Mouse (Mus musculus): ENCODE measurements around the gene Barx1.

Gene Barx1

DNA sequence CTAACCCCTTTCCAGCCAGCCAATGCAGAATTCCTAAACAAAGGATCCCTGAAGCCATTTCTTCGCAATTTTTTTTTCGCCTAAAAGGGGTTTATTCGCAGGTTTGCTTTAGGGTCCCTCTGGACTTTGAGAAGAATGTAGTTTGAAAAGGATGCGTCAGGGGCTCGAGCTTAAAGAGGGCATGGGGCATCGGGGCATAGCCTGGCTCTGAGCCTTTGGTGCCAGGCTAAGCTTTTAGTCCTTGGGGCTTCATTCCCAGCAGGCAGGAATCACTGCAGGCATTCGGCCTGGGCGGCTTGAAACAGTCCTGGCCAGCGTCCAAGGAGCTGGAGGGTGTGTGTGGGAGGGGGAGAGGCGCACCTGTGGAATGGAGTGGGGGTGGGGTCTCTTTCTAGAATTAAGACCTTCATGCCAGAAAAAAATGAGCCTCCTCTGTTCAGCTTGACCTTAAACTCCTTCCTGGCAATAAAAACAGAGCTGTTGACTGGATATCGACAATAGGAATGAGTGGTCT is 2.5 kb upstream of the Barx1 start:
- DNase-seq (ENCODE audit: low read depth), result no peak

DNA sequence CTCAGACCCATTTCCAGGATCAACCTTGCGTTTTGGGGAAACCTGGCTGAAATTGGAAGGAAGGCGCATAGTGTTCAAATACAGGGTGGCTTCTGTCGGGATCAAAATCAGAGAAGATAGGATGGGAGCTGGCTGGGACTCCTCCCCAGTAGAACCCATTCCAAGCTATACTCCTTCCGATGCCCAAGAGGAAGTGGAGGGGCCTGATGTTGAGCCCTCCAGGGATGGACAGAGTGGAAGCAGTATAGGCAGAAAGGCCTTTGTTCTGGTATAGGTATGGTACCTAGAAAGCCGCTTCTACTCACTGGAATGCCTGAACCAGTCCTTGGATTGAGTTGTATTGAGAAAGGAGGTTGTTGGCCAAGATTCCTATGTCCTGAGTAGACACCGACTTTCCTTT is 2.1 kb upstream of the Barx1 start:
- no peak for DNase-seq (ENCODE audit: low read depth)

DNA sequence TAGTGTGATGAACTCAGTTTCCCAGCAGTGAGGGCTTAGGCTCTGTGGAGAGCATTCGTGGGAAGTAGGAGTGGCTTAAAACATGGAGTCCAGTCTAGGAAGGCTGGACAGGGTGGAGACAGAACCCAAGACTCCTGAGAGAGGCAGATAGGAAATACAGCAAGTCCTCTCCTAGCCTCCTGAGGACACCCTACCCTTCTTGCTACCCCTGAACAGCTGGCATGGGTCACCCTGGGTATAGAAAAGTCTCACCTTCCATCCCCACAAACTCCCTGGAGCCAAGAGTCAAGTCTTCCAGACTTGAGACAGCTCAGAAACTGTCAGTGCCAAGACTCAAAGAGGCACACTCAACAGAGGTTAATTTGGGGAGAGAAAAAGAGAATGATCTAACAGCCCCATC is 1.2 kb upstream of the Barx1 start:
- no peak for DNase-seq (ENCODE audit: low read depth)

DNA sequence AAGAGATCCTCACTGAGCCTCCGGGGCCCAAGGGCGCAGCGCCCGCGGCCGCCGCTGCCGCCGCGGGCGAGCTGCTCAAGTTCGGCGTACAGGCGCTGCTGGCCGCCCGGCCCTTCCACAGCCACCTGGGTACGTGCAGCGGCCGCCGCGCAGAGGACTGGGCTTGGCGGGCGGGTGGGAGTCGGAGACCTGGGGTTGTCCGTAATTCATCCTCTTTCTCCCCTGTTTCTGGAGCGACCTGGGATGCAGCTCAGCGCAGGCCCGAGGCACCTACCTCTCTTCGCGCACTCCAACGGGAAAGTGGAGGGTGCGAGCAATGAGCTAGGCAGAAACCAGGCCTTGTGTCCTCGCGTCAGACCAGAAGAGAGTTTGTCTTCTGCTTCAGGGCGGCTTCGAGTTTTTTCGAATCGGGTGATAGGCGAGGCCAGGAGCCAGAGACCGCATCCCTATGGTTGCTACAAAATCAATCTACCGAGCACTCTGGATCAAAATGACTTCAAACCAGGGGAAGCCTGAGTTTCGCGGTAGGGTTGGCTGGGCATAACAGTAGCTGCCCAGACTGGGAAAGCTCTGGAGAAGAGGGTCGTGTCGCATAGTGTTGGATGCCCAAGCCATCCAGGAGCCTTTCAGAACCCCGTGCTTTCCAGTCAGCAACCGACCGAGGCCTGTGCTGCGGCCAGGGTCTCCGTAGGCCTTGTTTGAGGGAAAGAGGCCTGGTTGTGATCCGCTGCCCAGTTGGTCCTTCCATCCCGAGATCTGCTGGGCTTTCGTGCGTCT is 601 bp downstream of the Barx1 start:
- DNase-seq (ENCODE audit: low read depth), result no peak

DNA sequence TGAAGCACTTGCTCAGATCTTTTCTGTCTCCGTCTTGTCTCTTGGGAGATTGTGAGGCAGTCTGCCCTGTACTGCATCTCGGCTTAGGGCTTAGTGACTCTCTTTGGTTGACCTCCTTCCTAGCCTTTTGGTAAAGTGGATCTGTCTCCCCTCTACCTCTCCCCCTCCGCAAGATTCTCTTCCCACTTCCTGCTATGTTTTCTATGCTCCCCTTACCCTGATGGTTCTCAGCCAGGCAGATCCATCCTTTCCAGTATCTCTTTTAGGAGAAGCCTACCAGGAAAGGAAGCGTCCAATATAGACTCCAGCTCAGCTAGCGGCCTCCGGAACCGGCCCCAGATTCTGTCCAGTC is 1.2 kb downstream of the Barx1 start:
- no peak for DNase-seq (ENCODE audit: low read depth)

DNA sequence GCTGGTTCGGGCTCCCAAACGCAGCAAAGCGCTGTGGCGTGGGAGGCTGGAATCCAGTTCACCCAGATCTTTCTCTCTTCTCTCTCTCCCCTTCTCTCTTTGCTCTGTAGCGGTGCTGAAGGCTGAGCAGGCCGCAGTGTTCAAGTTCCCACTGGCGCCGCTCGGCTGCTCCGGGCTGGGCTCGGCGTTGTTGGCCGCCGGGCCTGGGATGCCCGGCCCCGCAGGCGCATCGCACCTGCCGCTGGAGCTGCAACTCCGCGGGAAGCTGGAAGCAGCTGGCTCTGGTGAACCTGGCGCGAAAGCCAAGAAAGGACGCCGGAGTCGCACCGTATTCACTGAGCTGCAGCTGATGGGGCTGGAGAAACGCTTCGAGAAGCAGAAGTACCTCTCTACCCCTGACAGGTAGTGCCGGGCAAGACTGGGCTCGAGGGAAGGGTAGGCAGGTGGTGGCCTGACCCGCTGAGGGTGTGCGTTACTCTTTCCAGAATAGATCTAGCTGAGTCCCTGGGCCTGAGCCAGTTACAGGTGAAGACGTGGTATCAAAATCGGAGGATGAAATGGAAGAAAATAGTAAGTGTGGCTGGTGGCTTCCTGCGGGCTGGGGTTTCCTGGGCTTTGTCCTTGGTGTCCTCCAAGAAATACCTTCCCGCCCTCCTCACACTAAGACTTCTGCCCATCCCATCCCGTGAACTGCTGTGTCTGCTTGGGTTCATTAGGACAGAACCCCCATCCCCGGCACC is 2.3 kb downstream of the Barx1 start:
- no peak for DNase-seq (ENCODE audit: low read depth)

DNA sequence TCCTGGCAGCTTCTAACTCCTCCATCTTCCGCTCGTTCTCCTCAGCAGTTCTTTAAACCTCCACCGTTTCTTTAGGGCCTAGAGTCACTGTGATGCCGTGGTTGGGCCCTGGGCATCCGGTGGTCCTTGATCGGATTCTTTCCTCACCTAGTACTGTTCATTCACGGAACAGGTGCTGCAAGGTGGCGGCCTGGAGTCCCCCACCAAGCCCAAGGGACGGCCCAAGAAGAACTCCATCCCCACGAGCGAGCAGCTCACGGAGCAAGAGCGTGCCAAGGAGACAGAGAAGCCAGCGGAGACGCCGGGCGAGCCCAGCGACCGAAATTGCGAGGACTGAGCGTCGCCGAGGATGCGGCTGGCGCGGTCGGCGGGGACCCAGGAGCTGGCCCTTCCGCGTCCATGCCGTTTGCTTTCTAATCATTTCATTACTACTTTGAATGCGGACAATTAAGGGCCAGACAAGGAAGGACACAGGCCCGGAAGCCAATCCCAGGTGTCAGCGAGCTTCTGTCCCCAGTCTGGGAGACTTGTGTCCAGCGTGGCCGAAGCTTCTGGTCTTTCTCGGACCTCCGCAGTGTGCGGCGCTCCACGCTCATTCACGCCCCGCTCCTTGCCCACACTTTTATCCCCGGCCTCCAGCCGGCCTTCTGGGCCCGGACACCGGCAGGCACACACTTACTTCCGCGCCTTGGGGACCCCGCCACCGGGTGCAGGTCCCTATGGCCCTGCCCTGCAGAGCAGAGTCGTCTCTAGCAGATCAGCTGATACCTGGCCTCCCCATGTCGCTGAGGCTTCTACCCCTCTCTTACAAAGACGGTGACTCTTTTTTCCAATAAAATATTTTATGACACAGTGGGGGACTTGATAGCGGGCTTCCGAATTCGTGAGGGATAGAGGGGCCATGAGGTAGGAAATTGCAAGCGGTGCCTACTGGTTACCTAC is 3.1 kb downstream of the Barx1 start:
- DNase-seq (ENCODE audit: low read depth), result no peak

DNA sequence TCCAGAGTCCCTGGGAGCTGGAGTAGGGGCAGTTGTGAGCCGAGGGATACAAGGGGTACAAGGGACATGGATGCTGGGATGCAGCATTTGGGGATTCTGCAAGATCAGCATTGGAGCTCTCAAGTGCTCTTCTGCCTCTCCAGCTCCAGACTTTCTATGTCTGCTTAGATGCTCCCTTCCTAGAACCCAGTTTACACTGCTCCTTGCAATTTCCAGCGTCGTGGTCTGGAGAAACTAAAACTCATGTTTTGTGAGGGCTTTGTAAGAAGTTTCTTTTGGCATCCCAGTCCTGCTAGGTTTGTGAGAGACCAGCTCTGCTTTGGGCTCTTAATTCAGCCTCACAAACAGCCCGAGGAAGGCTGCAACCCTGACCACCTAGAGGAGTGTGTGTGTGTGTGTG is 4.7 kb downstream of the Barx1 start:
- DNase-seq (ENCODE audit: low read depth), result no peak

DNA sequence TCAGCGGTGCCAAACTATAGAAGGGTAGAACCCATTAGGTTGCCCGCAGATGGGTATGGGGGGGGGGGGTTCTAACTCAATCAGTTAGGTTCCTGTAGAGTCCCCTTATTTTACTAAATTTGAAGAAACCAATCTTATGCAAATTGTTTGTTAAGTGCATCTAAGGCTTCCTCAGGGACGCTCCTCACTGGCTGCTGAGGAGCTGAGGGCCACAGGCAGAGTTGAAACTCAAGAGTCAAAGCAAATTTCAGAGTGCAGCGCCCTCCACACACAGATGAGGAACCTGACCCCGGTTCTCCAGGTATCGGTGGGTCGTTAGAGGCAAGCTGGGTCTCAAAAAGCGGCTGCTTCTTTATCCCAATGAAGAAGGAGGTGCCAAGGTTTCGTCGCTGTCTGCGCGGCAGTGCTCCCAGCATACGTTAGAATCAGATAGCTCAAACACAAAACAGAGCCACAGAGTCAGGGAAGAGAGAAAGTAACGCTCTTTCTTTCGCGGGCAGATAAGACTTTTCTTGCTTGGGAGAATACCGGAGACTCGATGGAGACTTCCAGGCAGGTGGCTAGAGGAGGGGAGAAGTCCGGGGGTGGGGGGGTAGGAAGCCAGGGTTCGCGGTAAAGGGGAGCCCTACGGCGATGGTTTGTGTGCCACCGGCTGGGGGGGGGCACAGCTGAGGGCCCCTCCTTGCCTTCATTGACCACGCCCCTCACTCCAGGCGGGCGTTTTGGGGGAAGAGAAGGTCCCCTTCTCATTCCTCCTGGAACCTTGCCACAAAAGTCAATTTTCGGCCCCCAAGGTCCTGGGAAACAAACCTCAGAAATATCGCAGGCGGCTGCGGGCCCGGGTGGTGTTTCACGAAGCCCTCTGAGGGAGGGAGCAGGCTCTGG is 5.5 kb downstream of the Barx1 start:
- no peak for DNase-seq (ENCODE audit: low read depth)

DNA sequence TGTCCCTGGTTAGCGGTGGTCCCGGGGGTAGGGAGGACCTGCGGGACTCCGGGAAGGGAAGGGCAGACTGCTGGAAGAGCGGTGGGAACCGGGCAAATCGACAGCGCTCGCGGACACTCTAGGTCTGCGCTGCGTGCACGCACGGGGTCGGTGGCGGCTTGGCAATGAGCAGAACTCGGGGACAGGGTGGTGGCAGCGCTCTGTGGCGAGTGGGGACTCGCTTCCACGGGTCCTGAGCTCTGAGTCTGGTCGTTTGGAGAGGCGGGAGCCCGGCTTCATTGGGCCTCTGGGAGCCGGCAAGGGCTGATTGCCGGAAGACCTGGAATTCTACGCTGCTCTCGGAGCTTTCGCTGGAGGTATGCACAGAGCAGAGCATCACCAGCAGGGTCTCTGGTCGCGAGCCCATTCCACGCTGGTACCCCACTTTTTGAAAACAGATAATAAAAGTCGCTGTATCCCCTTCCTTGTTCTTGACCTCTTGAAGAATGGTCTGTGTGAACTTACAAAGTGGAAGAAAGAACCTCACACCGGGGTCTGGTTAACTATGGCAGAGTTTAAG is 6.3 kb downstream of the Barx1 start:
- no peak for DNase-seq (ENCODE audit: low read depth)

DNA sequence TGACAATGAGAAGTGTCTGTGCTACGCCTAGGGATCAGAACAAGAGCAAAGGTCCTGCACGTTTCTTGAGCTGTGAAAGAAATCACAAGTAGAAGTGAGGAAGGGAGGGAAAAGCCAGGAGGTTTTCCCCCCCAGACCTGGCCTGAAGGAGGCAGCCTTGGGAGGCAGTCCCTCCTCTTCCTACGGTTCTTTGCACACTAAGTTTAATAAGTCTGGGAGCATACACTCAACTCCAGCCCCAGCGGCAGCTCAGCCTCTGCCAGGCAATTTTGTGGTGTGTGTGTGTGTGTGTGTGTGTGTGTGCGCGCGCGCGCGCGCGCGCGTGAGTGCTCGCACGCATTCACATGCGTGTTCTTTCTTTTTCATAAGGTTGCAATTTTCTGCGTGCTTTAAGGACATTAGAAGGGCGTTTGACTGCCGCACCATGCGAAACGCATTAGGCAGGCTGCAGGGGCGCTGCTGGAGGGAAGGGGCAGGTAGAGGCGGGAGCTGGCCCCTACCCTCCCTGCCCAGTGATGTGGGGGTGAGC is 9.6 kb downstream of the Barx1 start:
- DNase-seq (ENCODE audit: low read depth), result no peak

DNA sequence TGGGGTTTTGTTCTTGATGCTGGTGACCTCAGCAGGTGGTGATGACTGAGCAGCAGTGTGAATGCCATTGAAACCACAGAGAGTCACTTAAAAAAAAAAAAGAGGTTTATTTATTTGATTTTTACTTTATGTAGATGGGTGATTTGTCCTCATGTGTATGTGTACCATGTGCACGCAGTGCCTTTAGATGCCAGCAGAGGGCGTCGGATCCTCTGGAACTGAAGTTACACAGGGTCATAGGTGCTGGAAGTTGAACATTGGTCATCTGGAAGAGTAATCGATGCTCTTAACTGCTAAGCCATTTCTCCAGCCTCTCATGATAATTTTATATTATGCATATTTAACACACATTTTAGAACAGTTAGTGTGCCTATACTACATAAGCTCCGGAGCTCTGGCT is 11.8 kb downstream of the Barx1 start:
- no peak for DNase-seq (ENCODE audit: low read depth)

DNA sequence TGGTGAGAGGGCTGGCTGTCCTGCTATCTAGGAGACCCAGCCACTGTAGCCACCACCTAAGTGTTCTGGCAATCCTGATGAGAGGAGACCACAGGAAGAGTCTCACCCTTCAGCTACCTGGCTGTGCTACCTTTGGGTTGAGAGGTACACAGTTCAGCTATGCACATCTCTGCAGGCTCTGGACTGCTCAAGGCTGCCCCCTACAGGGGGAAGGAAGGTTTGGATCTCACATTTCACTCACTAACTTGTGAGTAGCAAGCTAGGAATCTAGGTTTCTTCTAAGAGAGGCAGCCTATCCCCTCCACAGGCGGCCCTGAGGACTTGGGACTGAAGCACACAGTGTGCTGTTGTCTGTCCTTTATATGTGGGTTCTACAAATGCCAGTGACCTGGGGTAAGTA is 16.6 kb downstream of the Barx1 start:
- no peak for DNase-seq (ENCODE audit: low read depth)

DNA sequence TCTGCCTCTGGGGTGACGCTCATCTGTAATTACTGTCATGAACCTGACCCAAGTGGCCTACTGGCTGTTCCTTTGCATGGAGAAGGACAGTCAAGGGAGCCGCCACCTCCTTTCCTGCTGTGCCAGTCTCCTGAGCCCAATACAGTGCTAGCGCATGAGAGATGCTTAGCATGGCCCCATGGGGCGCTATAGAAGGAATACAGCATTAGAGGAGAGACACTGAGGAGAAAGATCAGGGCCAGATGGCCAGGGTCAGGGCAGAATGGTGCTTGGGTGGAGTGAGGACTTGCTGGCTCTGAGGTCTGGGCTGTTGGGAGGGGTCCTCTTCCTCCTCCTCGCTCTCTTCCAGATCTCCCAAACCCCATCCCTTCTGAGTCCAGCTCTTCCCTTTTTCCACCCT is 23.9 kb downstream of the Barx1 start:
- no peak for DNase-seq (ENCODE audit: low read depth)

DNA sequence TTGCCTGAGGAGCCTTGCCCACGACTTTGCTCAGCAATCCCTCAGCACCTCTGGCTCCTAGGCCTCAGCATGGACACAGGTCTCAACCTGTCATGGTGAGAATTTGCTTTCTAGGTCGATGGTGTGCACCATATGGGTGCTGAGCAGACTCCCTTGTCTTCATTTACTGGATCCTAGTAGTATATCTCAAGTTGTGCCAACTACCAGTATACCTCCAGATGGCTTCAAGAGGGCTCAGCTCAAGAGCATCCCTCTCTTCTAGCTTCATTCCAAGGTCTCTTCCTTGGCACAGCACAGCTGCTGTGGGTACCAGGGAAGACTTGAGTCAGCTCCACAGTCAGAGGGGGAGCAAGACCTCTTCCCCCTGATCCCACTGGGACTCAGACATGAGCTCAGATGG is 29.2 kb downstream of the Barx1 start:
- DNase-seq (ENCODE audit: low read depth), result no peak

DNA sequence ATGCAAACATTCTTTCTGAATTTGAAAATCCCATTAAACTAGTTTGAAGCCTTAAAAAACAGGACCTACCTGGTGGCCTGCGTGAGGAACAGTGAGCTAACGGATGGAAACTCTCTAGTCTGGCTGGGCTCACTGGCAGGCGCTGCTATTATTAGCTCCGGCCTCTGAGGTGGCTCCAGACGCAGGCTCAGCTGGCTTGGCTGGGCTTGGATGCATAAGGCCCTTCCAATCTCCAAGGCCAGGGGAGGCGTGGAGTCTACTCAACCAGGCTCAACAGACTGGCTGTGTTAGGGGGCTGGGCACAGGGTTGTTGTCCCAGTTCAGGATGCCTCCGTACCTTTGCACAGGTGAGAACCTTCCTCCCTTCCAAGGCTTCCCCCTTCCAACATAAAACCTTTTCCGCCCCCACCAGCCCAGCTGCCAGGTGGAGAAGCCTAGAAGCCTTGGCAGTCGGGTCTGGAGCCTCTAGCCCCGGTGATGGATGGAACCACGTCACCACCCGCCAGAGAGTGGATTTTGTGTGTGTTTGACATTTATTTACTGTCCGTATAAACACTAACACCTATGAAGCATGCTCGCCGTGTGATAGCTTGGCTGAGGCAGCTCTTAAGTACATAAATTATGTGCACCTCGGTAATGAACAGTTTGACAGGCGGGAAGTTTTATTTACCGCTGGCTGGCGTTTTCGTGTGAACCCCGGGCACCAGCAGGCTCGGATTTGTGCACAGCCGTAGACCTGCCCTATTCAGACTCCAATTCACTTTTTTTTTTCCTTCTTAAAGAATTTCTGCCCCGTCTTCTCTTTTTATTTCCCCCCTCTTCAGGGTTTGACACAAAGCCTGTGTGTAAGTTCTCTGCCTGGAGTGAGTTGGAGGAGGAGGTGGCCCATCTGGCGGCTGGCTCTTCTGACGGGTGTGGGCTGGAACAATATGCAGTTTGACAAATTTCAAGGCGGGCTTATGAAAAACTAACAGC is 31.6 kb downstream of the Barx1 start:
- no peak for DNase-seq (ENCODE audit: low read depth)

DNA sequence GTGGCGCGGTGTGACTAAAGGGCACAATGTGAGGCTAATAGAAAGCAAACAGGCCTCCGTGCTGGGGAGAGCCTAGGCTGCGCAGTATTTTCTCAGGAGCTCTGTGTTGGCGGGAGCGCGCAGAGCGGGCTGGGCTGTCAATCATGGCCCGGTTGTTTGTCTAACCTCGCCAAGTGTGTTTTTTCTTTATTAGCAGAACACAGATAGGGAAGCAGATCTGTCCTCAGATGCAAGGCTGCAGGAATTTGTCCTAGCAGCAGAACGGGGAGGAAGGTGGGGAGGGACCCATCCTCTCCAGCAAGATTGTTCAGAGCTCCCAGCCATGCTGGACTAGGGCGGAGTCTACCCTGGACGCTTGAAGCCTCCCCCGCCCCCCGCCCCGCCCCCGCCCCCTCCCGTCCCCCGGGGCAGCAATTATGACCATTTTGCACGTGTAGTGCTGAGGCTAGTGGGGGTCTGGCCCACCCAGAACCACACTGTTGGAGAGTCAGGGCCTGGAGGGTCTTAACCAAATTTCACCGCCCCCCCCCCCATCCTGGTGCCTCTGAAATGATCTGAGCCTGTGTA is 43.7 kb downstream of the Barx1 start:
- DNase-seq (ENCODE audit: low read depth), result no peak

DNA sequence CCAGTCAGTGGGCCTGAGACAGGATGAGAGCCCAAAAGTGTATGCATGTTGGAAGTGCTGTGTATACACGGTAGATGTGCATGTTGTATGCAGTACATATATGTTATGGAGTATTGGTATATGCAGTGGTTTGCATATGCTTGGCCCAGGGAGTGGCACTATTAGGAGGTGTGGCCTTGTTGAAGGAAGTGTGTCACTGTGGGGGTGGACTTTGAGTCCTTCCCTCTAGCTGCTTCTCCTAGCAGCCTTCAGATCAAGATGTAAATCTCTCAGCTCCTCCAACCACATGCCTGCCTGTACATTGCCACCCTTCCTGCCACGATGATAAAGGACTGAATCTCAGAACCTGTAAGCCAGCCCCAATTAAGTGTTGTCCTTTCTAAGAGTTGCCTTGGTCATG is 49.9 kb downstream of the Barx1 start:
- no peak for DNase-seq (ENCODE audit: low read depth)

DNA sequence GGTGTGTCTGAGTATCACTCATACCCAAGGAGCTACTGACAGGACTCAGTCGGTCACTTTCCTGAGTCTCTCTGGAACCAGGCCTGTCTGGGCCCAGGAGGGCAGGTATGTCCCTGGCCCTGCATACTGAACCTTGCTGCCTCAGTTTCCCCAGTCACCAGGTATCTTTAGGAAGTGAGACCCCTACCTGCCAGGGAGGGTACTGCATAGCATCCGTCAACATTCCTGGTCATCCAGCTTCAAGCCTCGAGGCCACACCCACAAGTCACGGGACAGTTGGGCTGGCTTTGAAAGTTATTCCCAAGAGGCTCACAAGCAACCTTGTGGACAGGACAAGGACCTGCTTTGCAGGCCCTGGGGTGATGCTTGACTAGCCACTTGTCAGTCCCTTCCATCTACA is 53.3 kb downstream of the Barx1 start:
- no peak for DNase-seq (ENCODE audit: low read depth)
